Mouse (Mus musculus): ENCODE measurements around the gene Abhd6.

DNA sequence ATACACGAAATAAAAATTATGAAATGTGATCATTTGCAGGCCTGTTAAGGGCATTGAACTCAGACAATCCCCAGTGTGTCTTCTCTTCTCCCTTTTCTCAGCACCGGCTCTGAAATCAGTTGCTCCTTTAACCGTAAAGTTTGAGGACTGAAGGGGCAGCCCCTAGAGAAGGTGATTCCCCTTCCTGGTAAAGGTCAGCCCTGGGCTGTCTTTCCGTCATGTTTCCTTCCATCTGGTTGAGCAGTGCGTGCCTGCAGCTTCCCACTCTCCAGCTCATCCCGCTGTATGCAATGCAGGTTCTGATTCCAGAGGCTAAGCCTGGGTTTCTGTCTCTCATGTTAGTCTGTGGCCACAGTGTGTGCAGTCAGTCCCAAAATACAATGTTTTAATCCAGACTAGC, 42.1 kb downstream of the Abhd6 start:
- TF ChIP-seq CTCF (IDR thresholded peaks at IDR 0.05; ENCODE audit: low read depth, low read length), result no peak
- TF ChIP-seq GATA1 (IDR thresholded peaks at IDR 0.05; ENCODE audit: borderline replicate concordance, low read length), result no peak
- no peak for TF ChIP-seq TAL1 (conservative IDR thresholded peaks at IDR 0.05; ENCODE audit: low read depth, low read length)
- no peak for TF ChIP-seq POLR2AphosphoS5 (IDR thresholded peaks at IDR 0.05; ENCODE audit: insufficient replicate concordance, low read depth, low read length)
- TF ChIP-seq GATA2 (IDR thresholded peaks at IDR 0.05; ENCODE audit: borderline replicate concordance, low read depth, low read length), result no peak
